Mouse (Mus musculus) monocyte, adult 2 months (primary cell): ENCODE data around the gene Smad5.
A peak's percentile ranks its signal among the peaks of the same experiment; 100 is the strongest.

Experiments
- DNase-seq, 2 experiments: peaks; one replicate each; pipeline ENCODE4 v3.0.0; 2022; ENCODE audit warnings: low spot score in 2 of 2, low read depth in 1 of 2

Smad5 gene

DNA sequence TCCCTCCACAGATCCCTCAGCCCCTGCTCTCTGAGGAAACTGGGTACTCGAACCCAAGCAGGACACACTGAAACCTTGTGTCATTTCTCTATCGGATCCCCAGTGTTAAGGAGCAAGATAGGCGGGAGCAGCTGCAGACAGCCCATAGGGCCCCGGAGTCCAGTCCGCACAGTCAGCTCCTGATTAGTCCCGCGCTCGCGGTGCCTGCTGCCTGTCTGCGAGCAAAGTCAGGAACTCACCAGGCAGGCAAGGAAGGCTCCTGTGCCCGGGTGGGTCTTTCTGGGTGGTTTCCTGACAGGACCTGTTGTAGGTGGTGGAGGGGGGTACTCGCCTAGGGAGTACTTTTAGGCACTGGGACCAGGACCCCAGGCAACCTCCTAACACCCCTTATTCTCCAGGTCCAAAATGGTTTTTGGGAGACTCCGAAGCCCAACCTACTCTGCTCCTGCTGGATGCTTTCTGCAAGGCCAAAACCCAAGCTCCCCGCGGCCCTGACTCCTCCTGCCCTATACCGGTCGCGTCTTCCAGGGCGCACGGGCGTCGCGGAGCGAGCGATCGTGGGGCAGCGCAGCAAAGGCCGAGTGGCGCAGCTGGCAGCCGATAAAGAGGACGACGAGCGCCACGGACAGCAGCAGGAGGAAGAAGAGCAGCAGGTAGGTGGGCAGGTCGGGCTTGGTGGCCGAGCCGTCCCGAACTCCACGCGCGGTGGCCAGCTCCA is 49.8 kb downstream of the Smad5 start:
- DNase-seq: no peak

GRCm38 (mm10) chr13:56753192-56753951 is 50.6 kb downstream of the Smad5 start, which contains the start of gene Gm45623:
Gm45623 (minus strand) TSS chr13:56753827.
- DNase-seq: no peak

GRCm38 (mm10) chr13:56755871-56756270 is 53.1 kb downstream of the Smad5 start:
- no peak for DNase-seq

DNA sequence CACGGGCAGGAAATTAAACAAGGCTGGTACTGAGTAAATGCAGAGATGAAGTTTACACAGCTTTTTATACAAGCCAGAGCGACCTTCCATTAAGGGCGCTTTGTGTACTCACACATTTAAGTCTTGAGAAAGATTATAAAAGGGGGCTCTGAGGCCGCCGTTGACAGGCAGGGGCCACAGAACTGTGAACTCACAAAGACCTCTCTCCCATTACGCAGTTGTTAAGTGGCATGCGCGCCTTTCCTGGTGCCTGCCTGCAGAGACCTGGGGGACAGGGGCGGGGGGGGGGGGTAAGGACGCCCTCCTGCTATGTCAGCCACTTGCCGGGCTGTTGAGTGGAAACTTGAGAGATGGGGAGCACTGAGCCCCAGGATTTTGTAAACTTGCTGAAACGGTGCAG is 54.4 kb downstream of the Smad5 start:
- DNase-seq: no peak

- peak; percentile 34 to 47 for DNase-seq
Measured at GRCm38 (mm10) chr13:56758492-56758891, 55.7 kb downstream of the Smad5 start.

DNA sequence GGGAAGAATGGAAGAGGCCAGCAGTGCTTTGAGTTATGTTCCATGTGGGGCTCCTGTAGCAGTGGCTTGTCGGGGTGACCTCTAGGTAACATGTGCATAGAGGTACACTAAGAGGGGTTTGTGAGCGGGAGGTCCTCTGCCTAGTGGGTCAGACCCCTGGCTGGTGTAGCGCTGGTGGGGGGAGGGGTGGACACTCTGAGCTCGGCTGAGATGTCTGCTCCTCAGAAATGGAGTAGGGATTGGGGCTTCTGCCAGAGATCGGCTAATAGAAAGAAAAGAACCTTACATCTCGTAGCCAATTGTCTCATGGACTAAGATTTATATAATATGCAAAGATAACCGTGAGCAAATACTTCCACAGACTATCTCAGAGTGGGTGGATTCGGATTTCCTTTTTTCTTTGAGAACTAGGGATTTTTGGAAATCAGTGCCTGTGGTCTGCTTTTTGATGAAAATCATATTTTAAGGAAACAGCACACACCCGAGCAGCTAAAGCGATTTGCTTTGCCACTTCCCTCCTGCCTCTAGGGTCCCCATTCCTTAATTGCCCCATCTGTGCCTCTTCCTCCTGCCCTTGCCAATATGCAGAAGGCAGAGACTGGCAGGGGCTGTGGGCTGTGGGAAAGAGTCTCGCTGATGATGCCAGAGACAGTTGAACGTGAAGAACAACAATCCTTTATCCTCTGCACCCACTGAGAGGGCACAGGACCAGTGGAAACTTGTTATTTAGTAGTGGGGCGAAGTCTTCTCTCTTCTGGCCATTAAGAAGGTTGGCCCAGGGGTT is 59.8 kb downstream of the Smad5 start:
- no peak for DNase-seq

DNA sequence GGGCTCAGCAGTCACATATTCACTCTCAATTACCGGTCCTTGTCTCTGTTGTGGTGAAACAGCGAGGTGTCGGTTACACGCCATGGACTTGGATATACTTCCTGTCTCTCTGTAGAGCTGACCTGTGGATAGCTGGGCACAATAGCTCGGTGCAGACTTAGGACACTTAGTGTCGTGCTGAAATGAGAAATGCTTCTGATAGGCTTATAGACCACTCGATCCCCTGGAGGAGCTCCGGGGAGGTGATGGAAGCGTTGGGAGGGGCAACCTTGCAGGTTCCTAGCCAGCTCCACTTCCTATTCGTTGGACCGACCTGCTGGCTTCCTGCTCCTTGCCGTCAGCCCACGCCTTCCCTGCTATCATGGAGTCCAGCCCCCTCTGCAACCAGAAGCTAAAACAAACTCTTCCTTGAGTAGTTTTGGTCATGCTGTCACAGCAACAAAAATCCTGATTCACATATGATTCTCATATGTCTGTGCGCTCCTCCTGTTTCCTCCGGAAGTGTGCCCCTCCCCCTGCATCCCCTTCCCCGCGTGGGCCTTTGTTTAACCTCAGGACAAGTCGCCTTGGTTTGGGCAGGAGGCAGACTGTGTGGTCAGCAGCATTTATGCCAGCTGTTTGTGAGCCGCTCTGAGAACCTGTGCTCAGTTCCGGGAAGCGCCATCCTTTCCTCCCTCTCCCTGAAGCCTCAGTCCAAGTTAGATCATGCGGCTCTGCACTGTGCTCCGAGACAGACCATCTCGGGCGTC is 62.6 kb downstream of the Smad5 start:
- no peak for DNase-seq

GRCm38 (mm10) chr13:56766211-56766610 is 63.4 kb downstream of the Smad5 start:
- no peak for DNase-seq

GRCm38 (mm10) chr13:56769431-56769830 is 66.6 kb downstream of the Smad5 start:
- no peak for DNase-seq

GRCm38 (mm10) chr13:56770136-56770578 is 67.3 kb downstream of the Smad5 start:
- no peak for DNase-seq

GRCm38 (mm10) chr13:56770786-56771185 is 68.0 kb downstream of the Smad5 start:
- DNase-seq: no peak

DNA sequence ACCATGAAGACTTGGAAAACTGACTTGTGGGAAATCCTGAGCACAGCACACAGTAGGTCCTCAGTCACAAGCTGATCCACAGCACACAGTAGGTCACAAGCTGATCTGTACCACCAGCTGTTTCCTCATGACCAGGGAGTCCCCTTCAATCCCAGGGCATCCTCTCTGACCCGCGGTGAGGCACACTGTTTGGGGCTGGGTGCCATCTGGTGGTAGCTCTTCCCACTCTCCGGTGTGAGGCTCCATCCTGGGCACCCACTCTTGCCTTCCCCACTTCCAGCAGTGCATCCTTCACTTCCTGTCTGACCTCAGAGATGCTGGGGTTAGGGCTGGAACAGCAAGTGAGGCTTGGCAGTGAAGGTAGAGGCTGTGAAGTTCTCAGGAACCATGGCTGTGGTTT is 69.8 kb downstream of the Smad5 start:
- DNase-seq: no peak

DNA sequence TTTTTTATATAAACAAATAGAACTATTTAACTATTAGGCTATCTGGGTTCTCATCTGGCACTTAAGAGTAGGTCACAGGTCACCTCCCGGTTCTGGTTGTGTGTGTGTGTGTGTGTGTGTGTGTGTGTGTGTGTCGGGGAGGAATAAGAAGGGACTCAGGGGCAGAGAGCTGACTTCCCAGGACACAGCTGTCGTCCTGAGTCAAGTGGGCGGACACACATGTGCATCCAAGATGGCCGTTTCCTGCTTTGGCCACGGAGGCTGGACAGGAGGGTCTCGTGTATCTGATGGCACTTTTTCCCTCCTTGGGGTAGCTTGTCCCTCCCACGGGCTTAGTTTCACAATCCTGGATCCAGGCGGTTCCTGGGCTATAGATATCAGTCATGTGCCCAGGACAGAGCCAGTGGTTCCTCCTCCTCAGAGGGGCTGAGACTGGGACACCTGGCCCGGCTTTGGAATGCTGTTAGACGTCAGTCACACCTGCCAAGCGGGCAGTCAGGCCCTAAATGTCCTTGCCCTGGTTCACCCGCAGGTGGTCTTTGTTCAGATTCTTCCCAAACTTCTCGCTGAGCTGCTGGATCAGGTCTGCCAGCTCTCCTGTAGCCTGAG is 70.6 kb downstream of the Smad5 start:
- no peak for DNase-seq

- DNase-seq: no peak
Measured at GRCm38 (mm10) chr13:56774304-56774703, 71.5 kb downstream of the Smad5 start.

GRCm38 (mm10) chr13:56780746-56781469 is 78.1 kb downstream of the Smad5 start:
- no peak for DNase-seq

DNA sequence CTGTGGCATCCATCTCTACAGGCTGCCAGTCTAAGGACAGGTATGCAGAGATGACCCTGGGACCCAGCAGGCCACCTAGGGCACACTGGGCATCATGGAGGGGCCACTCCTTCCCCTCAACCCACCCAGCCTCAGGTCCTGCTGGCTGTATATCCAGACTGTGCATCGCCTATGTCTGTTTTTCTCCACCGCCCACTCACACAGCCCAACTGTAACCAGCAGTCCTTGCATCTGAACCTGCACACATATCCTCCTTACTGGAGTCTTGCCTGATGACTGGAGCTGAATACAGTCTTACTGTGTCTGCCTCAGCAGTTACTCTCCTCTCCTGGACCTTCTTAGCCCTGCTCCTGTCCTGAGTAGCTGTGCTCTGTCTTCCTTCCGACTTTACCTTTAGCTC is 78.9 kb downstream of the Smad5 start:
- no peak for DNase-seq

DNA sequence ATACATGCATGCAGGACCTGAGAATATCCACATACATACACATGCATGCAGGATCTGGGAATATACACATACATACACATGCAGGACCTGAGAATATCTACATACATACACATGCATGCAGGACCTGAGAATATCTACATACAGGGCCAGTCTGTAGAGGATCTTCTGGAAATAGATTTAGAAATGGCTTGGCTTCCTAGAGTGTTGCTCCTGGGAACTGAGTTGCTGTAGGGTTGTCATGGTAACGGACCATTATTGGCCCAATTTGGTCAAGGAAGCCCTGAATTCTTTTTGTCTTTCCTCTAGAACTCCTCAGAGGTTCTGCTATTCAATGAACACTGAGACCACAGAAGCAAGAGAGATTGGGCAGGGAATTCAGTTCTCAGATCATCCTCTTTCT is 79.8 kb downstream of the Smad5 start:
- DNase-seq: no peak

GRCm38 (mm10) chr13:56790683-56791082 is 87.9 kb downstream of the Smad5 start:
- DNase-seq: no peak
